Comparison of ENCODE assay signal across 10 mouse cellular contexts in genomic region chr1:38241801-38242200, GRCm38 (mm10).
DNase-seq lines count a peak whose midpoint lies in the region; ATAC-seq lines count a peak whose summit lies in the region.
"Had no signal": no experiment of that assay in that cellular context is flagged by ENCODE, and none has a peak within 500 bp of the region (broad histone marks: within the 10 kb centered on the region; RNA-seq: fewer than 3 reads in every experiment).

No protein-coding gene starts in this region.

- WGBS in hindbrain, embryonic 12.5 days, result 92% methylated on average over 4 of the region's 4 CpGs

- peaks cover 8% of the 10 kb centered on the region for H3K4me1 ChIP-seq in hindbrain, embryonic 12.5 days

- intact Hi-C loops in left cerebral cortex, postnatal 14 days (cut with DNase I), result no loop called here

- no peak overlapping the region for H3K4me3 ChIP-seq in hindbrain, embryonic 12.5 days

- H3K27ac ChIP-seq in hindbrain, embryonic 12.5 days, result no peak overlapping the region

- no peak for ATAC-seq in cerebellum, adult (ENCODE audit: insufficient number of reproducible peaks, low FRiP score, low TSS enrichment)
- ATAC-seq in hindbrain, embryonic 12.5 days (ENCODE audit: low FRiP score), result no peak

- no peak overlapping the region for H3K9ac ChIP-seq in hindbrain, embryonic 12.5 days

- no peaks in the 10 kb centered on the region for H3K36me3 ChIP-seq in hindbrain, embryonic 12.5 days

- peak; percentile 38 for DNase-seq in urinary bladder, postnatal 14 days (ENCODE audit: low spot score)
- DNase-seq in urinary bladder, adult 2 months (ENCODE audit: low spot score), result no peak
- peak; percentile 65 to 69 for DNase-seq in heart, adult 9 months (ENCODE audit: low spot score in 2 of 2)
- peak; percentile 27 for DNase-seq in kidney, postnatal 10 days
- DNase-seq in skeletal muscle tissue, adult 2 months (ENCODE audit: low read depth, low spot score), result peak; percentile 92
- no peak for DNase-seq in left cerebral cortex, postnatal 14 days (ENCODE audit: low spot score in 2 of 2)
- DNase-seq: lung, adult 2 months; spleen, adult 18-20 months had no signal

- no peaks in the 10 kb centered on the region for H3K27me3 ChIP-seq in hindbrain, embryonic 12.5 days

- H3K9me3 ChIP-seq in hindbrain, embryonic 12.5 days (replicated peaks), result no peaks in the 10 kb centered on the region

- H3K4me2 ChIP-seq in hindbrain, embryonic 12.5 days (replicated peaks), result no peak overlapping the region

Comparison
In these comparisons a context has a peak if more than half of its experiments do, and no peak if none do; other contexts are left out.
1. DNase-seq: peak in urinary bladder, postnatal 14 days (single experiment), heart, adult 9 months (2 of 2), kidney, postnatal 10 days (single experiment) and skeletal muscle tissue, adult 2 months (single experiment); none in urinary bladder, adult 2 months (single experiment) and left cerebral cortex, postnatal 14 days (0 of 2).